Mouse (Mus musculus): ENCODE measurements at regions not wholly inside any gene's neighbourhood (a gene's known extent, or its start where the extent isn't known, plus 50 kb on each side); places are given as distances from the start of the nearest gene placed in this dataset.

- no peak for DNase-seq (ENCODE audit: low spot score)
Observed at GRCm38 (mm10) chr1:77933095-77933766, 263.7 kb downstream of the Pax3 start.

GRCm38 (mm10) chr1:77932226-77932625, 264.7 kb downstream of the Pax3 start:
- DNase-seq (ENCODE audit: low spot score) = no peak

- DNase-seq (ENCODE audit: low spot score) = no peak
Observed at GRCm38 (mm10) chr1:77930661-77931060, 266.3 kb downstream of the Pax3 start.

GRCm38 (mm10) chr1:77929552-77929951, 267.4 kb downstream of the Pax3 start:
- DNase-seq (ENCODE audit: low spot score) = no peak

GRCm38 (mm10) chr1:77926146-77926545, 270.8 kb downstream of the Pax3 start:
- no peak for DNase-seq (ENCODE audit: low spot score)

- no peak for DNase-seq (ENCODE audit: low spot score)
Observed at GRCm38 (mm10) chr1:77896226-77896625, 300.7 kb downstream of the Pax3 start.

GRCm38 (mm10) chr1:77879026-77879425, 317.9 kb downstream of the Pax3 start:
- DNase-seq (ENCODE audit: low spot score) = no peak

GRCm38 (mm10) chr1:77870125-77870524, 326.8 kb downstream of the Pax3 start:
- DNase-seq (ENCODE audit: low spot score) = no peak

- no peak for DNase-seq (ENCODE audit: low spot score)
Observed at GRCm38 (mm10) chr1:77869174-77869573, 327.8 kb downstream of the Pax3 start.

- no peak for DNase-seq (ENCODE audit: low spot score)
Observed at GRCm38 (mm10) chr1:77859931-77860330, 337.0 kb downstream of the Pax3 start.

GRCm38 (mm10) chr1:77854366-77854765, 339.5 kb upstream of the Epha4 start:
- no peak for DNase-seq (ENCODE audit: low spot score)

- no peak for DNase-seq (ENCODE audit: low spot score)
Observed at GRCm38 (mm10) chr1:77847766-77848615, 333.1 kb upstream of the Epha4 start.

GRCm38 (mm10) chr1:77846039-77846727, 331.3 kb upstream of the Epha4 start:
- no peak for DNase-seq (ENCODE audit: low spot score)

- no peak for DNase-seq (ENCODE audit: low spot score)
Observed at GRCm38 (mm10) chr1:77840672-77841071, 325.8 kb upstream of the Epha4 start.

- DNase-seq (ENCODE audit: low spot score) = no peak
Observed at GRCm38 (mm10) chr1:77832174-77832573, 317.3 kb upstream of the Epha4 start.

GRCm38 (mm10) chr1:77824716-77825387, 310.0 kb upstream of the Epha4 start:
- no peak for DNase-seq (ENCODE audit: low spot score)

- DNase-seq (ENCODE audit: low spot score) = no peak
Observed at GRCm38 (mm10) chr1:77823801-77824687, 309.2 kb upstream of the Epha4 start.

- no peak for DNase-seq (ENCODE audit: low spot score)
Observed at GRCm38 (mm10) chr1:77820101-77820500, 305.2 kb upstream of the Epha4 start.

- no peak for DNase-seq (ENCODE audit: low spot score)
Observed at GRCm38 (mm10) chr1:77815451-77815850, 300.6 kb upstream of the Epha4 start.

GRCm38 (mm10) chr1:77811573-77811972, 296.7 kb upstream of the Epha4 start:
- DNase-seq (ENCODE audit: low spot score) = no peak

- no peak for DNase-seq (ENCODE audit: low spot score)
Observed at GRCm38 (mm10) chr1:77790974-77791373, 276.1 kb upstream of the Epha4 start.

Measured in spleen, adult 12 weeks (tissue).